Mouse (Mus musculus): ENCODE data around the gene Dffb. TPM values are rescaled to one million over a fixed set of nuclear protein-coding genes. Genes with fewer than 3 reads are reported as not detected.

Dffb gene
- total RNA-seq, 4 experiments from 2014 or later, result 9.4 to 14.0 (median 11.4) TPM

Other genes with a start within 250 kb of the Dffb start
- 10 to 100 TPM; 22.8 to 30.7 (median 24.1) TPM for gene A430005L14Rik, start 17.9 kb downstream of the Dffb start, total RNA-seq (2022)
- 10 to 100 TPM; 28.4 to 35.3 (median 32.8) TPM for gene Cep104, start 68 bp upstream of the Dffb start, total RNA-seq (2022)
- 10 to 100 TPM; 55.0 to 72.7 (median 62.6) TPM for gene Lrrc47, start 36.6 kb upstream of the Dffb start, total RNA-seq (2022)
- gene Smim1, start 51.1 kb upstream of the Dffb start, total RNA-seq (2022), result 10 to 100 TPM; 11.7 to 21.4 (median 16.5) TPM
- gene Ccdc27, start 67.6 kb upstream of the Dffb start, total RNA-seq (2022), result under 1 TPM in 1 of 4 experiments, not detected in 3; 0.17 TPM
- under 1 TPM; 0.51 to 0.83 (median 0.64) TPM for gene Trp73, start 165.1 kb upstream of the Dffb start, total RNA-seq (2022)
- gene Wrap73, start 167.2 kb upstream of the Dffb start, total RNA-seq (2022), result 10 to 100 TPM; 27.0 to 36.1 (median 31.0) TPM
- gene Tprgl, start 185.5 kb upstream of the Dffb start, total RNA-seq (2022), result 100 to 1,000 TPM; 167 to 191 (median 180) TPM
- 1 to 10 TPM; 6.2 to 7.9 (median 7.1) TPM for gene Megf6, start 195.6 kb upstream of the Dffb start, total RNA-seq (2022)

All from left cerebral cortex, adult 8-10 months (tissue).